Mouse (Mus musculus) midbrain, embryonic 11.5 days (tissue): Measurements from ENCODE around the gene Sbk1. TPM values are rescaled to one million over a fixed set of nuclear protein-coding genes. Genes with fewer than 3 reads are reported as not detected.

Source experiments
- ATAC-seq: fragments of 200-750 bp; cut with Nextera tagmentation; 2 replicates; pipeline ENCODE4 v1.8.0; 2017; ENCODE audit warnings: moderate TSS enrichment, moderate library complexity; ENCODE audit not compliant: low FRiP score
- DNase-seq: peaks from one replicate; pipeline ENCODE4 v3.0.0; 2015; ENCODE audit warnings: low spot score; ENCODE audit errors: missing footprints
- H3K27ac ChIP-seq: fragments of 300-500 bp; sonication (generic); 2 replicates; pipeline ENCODE4 v1.5.1; 2014; ENCODE audit warnings: low read depth, low read length
- H3K27me3 ChIP-seq: fragments of 300-500 bp; sonication (generic); 2 replicates; pipeline ENCODE4 v1.6.1; 2014; ENCODE audit warnings: mild to moderate bottlenecking, low read length, moderate library complexity, mixed read lengths; ENCODE audit not compliant: control insufficient read depth, insufficient read depth
- H3K36me3 ChIP-seq: fragments of 300-500 bp; sonication (generic); 2 replicates; pipeline ENCODE4 v1.6.1; 2014; ENCODE audit warnings: mild to moderate bottlenecking, low read length, moderate library complexity, mixed read lengths; ENCODE audit not compliant: control insufficient read depth, insufficient read depth
- H3K4me1 ChIP-seq: fragments of 300-500 bp; sonication (generic); 2 replicates; pipeline ENCODE4 v1.6.1; 2014; ENCODE audit warnings: low read length; ENCODE audit not compliant: control insufficient read depth, insufficient read depth
- H3K4me2 ChIP-seq: fragments of 300-500 bp; sonication (generic); 2 replicates; pipeline ENCODE4 v1.6.1; 2014; ENCODE audit warnings: mild to moderate bottlenecking, moderate library complexity
- H3K4me3 ChIP-seq: fragments of 300-500 bp; sonication (generic); 2 replicates; pipeline ENCODE4 v1.5.1; 2014; ENCODE audit warnings: low read depth, low read length
- H3K9ac ChIP-seq: fragments of 300-500 bp; sonication (generic); 2 replicates; pipeline ENCODE4 v1.6.1; 2014; ENCODE audit warnings: low read length
- H3K9me3 ChIP-seq: fragments of 300-500 bp; sonication (generic); 2 replicates; pipeline ENCODE4 v1.6.1; 2016; ENCODE audit warnings: low read length; ENCODE audit not compliant: control insufficient read depth
- WGBS: fragments of 180-500 bp; shearing (Covaris S2); extraction: QIAGEN DNeasy Blood & Tissue Kit; methylation state at CpG from one replicate; pipeline ENCODE4 v1.1.7; 2014; 5-methylcytosine and 5-hydroxymethylcytosine counted together
- polyA plus RNA-seq: library from polyadenylated mRNA; unstranded; fragments of >200 nt; fragmentation: Nextera tagmentation; extraction: Ambion mirVana; gene quantifications from 2 replicates; pipeline ENCODE4 v1.2.1, GENCODE M21; 2014

Sbk1 gene
- polyA plus RNA-seq, 1 experiment from 2014 or later = 162 TPM

GRCm38 (mm10) chr7:126274137-126274536 lies 1.7 kb downstream of the Sbk1 start:
- Histone ChIP-seq H3K4me1 (peaks cover 42% of the 10 kb centered on the region), H3K4me3 (peak overlapping the region; percentile 79), H3K27me3 (no peaks in the 10 kb centered on the region), H3K9me3 (no peaks in the 10 kb centered on the region), H3K27ac (peak overlapping the region; percentile 7; the same call in 1 of the 2 replicates), H3K9ac (peak overlapping the region; percentile 96), H3K36me3 (peaks cover 7% of the 10 kb centered on the region), H3K4me2 (peak overlapping the region; percentile 86)
- no peak for ATAC-seq
- WGBS = 12% methylated on average over 3 of the region's 3 CpGs
- no peak for DNase-seq

GRCm38 (mm10) chr7:126274626-126275025 lies 2.2 kb downstream of the Sbk1 start:
- H3K9ac ChIP-seq = peak overlapping the region; percentile 96
- ATAC-seq (no peak), DNase-seq (no peak)
- H3K4me1 ChIP-seq = peaks cover 45% of the 10 kb centered on the region
- H3K36me3 ChIP-seq = peaks cover 8% of the 10 kb centered on the region
- H3K9me3 ChIP-seq = no peaks in the 10 kb centered on the region
- peak overlapping the region; percentile 86 for H3K4me2 ChIP-seq
- peak overlapping the region; percentile 8; the same call in 1 of the 2 replicates for H3K27ac ChIP-seq
- no peaks in the 10 kb centered on the region for H3K27me3 ChIP-seq
- WGBS = 7% methylated on average over 4 of the region's 4 CpGs
- peak overlapping the region; percentile 79 for H3K4me3 ChIP-seq

- Histone ChIP-seq H3K4me2 (peak overlapping the region; percentile 86), H3K4me1 (peaks cover 46% of the 10 kb centered on the region), H3K36me3 (peaks cover 10% of the 10 kb centered on the region), H3K9me3 (no peaks in the 10 kb centered on the region), H3K27me3 (no peaks in the 10 kb centered on the region), H3K9ac (0 out of 2 replicates have a peak overlapping the region, but pooled peaks have one; percentile 1), H3K27ac (no peak overlapping the region), H3K4me3 (no peak overlapping the region)
- WGBS = 89% methylated on average over 5 of the region's 5 CpGs
- DNase-seq = no peak
- ATAC-seq = no peak
Measured at GRCm38 (mm10) chr7:126275711-126276110, 3.3 kb downstream of the Sbk1 start.

GRCm38 (mm10) chr7:126276297-126276696 lies 3.9 kb downstream of the Sbk1 start:
- no peak overlapping the region for H3K27ac ChIP-seq
- no peaks in the 10 kb centered on the region for H3K9me3 ChIP-seq
- H3K9ac ChIP-seq = no peak overlapping the region
- H3K4me1 ChIP-seq = peaks cover 41% of the 10 kb centered on the region
- no peaks in the 10 kb centered on the region for H3K27me3 ChIP-seq
- DNase-seq (no peak), ATAC-seq (no peak)
- peak overlapping the region; percentile 86 for H3K4me2 ChIP-seq
- no peak overlapping the region for H3K4me3 ChIP-seq
- H3K36me3 ChIP-seq = peaks cover 13% of the 10 kb centered on the region
- WGBS = 58% methylated on average over 6 of the region's 6 CpGs

GRCm38 (mm10) chr7:126277536-126278295 lies 5.3 kb downstream of the Sbk1 start:
- peaks cover 35% of the 10 kb centered on the region for H3K4me1 ChIP-seq

GRCm38 (mm10) chr7:126278799-126279198 lies 6.4 kb downstream of the Sbk1 start:
- ATAC-seq = no peak
- no peak overlapping the region for H3K9ac ChIP-seq
- H3K27me3 ChIP-seq = no peaks in the 10 kb centered on the region
- H3K4me3 ChIP-seq = no peak overlapping the region
- H3K4me1 ChIP-seq = peaks cover 34% of the 10 kb centered on the region
- H3K27ac ChIP-seq = no peak overlapping the region
- DNase-seq = no peak
- H3K4me2 ChIP-seq = no peak overlapping the region
- 90% methylated on average over 5 of the region's 5 CpGs for WGBS
- no peaks in the 10 kb centered on the region for H3K9me3 ChIP-seq
- peaks cover 17% of the 10 kb centered on the region for H3K36me3 ChIP-seq

More at GRCm38 (mm10) chr7:126277536-126278295, 5.3 kb downstream of the Sbk1 start:
- no peaks in the 10 kb centered on the region for H3K27me3 ChIP-seq
- peaks cover 17% of the 10 kb centered on the region for H3K36me3 ChIP-seq
- ATAC-seq (no peak), DNase-seq (peak; percentile 81)
- H3K9me3 ChIP-seq = no peaks in the 10 kb centered on the region
- H3K4me3 ChIP-seq = no peak overlapping the region
- H3K4me2 ChIP-seq = peak overlapping the region; percentile 22; the same call in 1 of the 2 replicates
- H3K9ac ChIP-seq = no peak overlapping the region
- H3K27ac ChIP-seq = no peak overlapping the region
- WGBS = 51% methylated on average over 22 of the region's 22 CpGs

- Histone ChIP-seq H3K36me3 (peaks cover 19% of the 10 kb centered on the region), H3K4me2 (no peak overlapping the region), H3K9ac (no peak overlapping the region), H3K4me3 (no peak overlapping the region), H3K9me3 (no peaks in the 10 kb centered on the region), H3K27ac (no peak overlapping the region), H3K4me1 (peaks cover 23% of the 10 kb centered on the region), H3K27me3 (no peaks in the 10 kb centered on the region)
- 79% methylated on average over 8 of the region's 8 CpGs for WGBS
- ATAC-seq = no peak
- DNase-seq = no peak
Measured at GRCm38 (mm10) chr7:126279774-126280482, 7.5 kb downstream of the Sbk1 start.

GRCm38 (mm10) chr7:126280696-126281095 lies 8.3 kb downstream of the Sbk1 start:
- Histone ChIP-seq H3K9ac (no peak overlapping the region), H3K4me3 (no peak overlapping the region), H3K9me3 (no peaks in the 10 kb centered on the region), H3K36me3 (peaks cover 20% of the 10 kb centered on the region), H3K27me3 (no peaks in the 10 kb centered on the region), H3K4me1 (peaks cover 15% of the 10 kb centered on the region), H3K4me2 (no peak overlapping the region), H3K27ac (no peak overlapping the region)
- WGBS = 77% methylated on average over 6 of the region's 6 CpGs
- ATAC-seq (no peak), DNase-seq (no peak)
